Mouse (Mus musculus) megakaryocyte, embryonic 14.5 days (primary cell): ENCODE data around the gene Enkd1.

Experiments
- FLI1 ChIP-seq: IDR thresholded peaks from 2 replicates; pipeline ENCODE4 v1.6.1; 2012; ENCODE audit warnings: low read length, inconsistent platforms, mixed read lengths
- GATA1 ChIP-seq: IDR thresholded peaks from 3 replicates; pipeline ENCODE4 v1.6.1; 2012; ENCODE audit warnings: mixed read lengths, low read length, inconsistent platforms, borderline replicate concordance

DNA sequence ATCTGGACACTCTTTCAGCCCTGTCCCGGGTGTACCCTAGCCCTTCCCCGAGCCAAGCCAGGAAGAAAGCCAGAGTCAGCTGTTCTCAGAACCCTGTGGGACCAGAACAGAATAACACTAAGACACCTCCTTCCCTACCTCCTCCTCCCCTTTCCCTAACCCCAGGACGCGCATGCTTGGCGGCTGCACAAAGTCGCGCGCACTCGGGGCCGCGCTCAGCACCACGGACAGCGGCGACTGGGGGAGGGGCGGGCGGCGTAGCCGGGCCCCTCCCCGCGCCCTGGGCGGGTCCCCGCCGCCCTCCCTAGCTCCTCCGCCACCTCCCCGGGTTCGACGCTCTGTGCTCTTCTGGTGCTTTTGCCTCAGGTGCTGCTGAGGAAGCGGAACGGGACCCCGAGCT, 14.4 kb downstream of the Enkd1 start:
- no peak for TF ChIP-seq GATA1
- TF ChIP-seq FLI1, result no peak
